Mouse (Mus musculus): Measurements from ENCODE around the gene Rpl3l.

GRCm38 (mm10) chr17:24739926-24740325, 12.3 kb downstream of the Rpl3l start:
- TF ChIP-seq CTCF (IDR thresholded peaks at IDR 0.05; ENCODE audit: low read depth, low read length): no peak
- TF ChIP-seq POLR2A (IDR thresholded peaks at IDR 0.05; ENCODE audit: extremely low read depth, insufficient read depth, low read length): no peak
